Mouse (Mus musculus) mouse trophoblast stem cell (cell line): Measurements from ENCODE around the gene Nop16.

Source experiments
- in situ Hi-C, 2 experiments: fragments of 300-500 bp; cut with MseI, MboI; formaldehyde crosslinking; loops; 2 replicates in 1 of 2; 3 replicates in 1 of 2; pipeline ENCODE4 v1.15.1; 2025

The Nop16 gene

DNA sequence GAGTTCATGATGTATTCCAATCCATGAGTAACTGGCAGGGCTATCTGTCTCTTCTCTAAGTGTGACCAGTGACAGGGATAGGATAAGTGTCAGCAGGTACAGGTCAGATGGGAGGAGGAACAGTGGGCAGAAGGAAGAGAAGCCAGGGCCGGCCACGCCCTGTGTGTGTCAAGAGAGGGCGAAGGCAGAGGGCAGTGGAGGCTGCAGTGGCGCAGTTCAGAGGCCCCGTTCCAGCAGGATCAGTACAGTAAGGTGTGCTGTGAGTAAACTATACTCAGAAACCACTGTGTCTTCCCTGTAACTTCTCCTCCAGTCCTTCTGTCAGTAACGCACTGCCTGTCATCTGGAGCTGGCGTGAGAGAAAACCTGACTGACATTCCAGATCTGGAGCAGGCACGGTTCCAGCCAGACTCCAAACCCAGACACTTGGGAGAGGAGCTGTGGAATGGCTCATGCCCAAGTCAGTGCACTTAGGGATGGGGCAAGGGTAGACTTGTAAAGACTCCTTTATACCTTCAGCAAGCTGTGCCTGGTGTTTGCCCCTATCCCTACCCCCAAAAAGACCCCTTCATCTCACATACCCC is 6.3 kb upstream of the Nop16 start:
- in situ Hi-C loops = no loop called here

DNA sequence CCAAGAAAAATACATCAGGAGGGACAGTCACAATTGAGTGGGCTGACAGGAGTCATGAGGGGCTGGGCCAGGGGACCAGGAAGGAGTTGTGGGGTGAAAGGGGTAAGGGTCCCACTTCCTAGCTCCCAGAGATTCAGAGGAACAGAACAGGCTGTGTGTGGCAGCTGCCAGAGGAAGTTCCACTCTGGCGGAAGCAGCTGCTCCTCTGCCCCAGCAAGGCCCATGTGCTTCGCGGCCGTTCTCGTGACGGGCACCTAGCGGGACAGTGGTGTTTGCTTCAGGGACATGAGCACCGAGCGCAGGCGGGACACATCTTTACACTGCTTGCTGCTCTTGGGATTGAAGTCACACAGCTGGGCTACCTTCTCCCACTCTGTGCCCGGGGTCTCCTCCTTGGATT is 3.7 kb upstream of the Nop16 start:
- in situ Hi-C loops = no loop called here

DNA sequence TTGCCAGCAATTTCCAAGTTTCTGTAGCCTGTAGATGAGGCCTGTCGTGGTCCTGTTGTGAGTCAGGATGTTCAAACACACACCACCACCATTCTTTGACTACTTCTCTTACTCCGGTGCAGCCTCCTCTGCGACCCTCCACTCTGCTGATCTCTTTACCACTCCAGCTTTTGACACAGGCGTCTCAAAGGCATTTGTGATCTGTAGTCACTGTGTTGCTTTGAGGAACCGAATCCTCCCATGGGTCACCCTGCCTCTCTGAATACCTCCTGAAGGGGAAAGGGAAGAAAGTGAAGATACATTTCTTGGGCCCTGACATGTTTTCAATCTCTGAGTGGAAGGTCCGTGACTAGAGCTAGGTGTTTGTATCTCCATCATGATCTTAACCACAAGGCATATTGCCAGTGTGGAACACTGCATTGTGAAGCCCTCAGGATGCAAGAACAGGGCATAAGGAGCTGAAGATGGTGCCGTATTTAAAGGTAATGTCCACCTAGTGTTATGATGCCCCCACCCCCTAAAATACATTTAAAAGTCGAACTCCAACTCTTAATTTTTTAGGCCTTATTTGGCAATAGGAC is 2.0 kb upstream of the Nop16 start:
- in situ Hi-C loops = no loop called here

DNA sequence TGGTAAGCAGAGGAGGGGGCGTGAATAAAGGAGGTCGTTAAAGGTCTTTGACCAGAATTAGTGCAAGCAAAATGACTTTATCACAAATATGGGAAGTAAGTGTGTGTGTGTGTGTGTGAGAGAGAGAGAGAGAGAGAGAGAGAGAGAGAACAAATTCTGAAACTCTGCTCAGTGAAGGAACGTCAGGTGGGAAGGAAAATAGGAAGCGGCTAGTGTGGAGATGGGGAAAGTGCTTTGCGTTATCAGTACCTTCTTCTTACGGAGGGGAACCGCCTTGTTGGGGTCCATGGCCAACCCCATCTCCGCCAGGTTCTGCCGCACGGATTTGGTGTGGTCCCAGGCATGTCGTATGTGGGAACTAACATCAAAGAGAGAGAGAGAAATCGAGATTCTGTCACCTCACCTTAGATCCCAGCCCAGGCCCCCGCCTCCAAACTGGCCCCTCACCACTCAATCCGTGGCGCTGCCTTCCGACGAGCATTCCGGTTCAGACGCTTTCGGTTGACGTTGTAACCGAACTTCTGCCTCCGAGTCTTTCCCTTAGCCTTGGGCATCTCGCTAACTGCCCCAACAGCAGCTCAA is 385 bp downstream of the Nop16 start:
- in situ Hi-C loops = no loop called here

DNA sequence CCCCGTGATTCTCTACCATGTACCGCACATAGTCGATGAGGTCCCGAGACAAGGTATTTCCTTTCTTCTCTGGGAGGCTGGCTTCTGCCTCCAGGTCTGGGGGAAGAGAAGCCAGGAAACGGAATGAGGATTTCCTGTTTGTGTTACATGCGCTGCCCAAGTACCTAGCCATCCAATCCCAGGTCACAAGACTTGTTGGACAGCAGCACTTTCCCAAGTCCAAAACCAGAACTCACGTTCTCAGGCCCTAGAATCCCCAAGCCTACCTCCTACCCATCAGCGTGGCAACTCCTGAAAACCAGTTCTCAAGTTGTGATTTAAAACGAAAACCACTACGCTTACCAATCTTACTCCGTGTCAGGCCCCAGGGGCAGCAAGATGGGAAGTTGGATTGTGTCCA is 4.1 kb downstream of the Nop16 start:
- in situ Hi-C loops = no loop called here

DNA sequence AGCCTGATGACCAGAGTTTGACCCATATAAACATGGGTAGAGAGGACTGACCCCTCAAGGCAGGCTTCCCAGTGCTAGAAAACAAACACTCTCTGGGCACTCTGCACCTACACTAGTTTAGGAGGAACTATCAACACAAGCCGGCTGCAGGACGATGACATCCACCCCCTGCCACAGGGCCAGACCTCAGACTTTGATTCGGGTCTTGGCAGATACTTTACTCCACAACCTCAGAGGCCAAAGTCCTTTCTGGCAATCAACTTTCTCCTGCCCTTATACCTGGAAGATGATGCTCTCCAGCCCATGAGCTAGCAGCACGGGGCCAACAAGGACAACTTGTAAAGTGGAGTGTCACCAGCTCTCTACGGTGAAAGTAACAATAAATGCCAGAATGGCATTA is 7.0 kb downstream of the Nop16 start:
- in situ Hi-C loops = no loop called here

DNA sequence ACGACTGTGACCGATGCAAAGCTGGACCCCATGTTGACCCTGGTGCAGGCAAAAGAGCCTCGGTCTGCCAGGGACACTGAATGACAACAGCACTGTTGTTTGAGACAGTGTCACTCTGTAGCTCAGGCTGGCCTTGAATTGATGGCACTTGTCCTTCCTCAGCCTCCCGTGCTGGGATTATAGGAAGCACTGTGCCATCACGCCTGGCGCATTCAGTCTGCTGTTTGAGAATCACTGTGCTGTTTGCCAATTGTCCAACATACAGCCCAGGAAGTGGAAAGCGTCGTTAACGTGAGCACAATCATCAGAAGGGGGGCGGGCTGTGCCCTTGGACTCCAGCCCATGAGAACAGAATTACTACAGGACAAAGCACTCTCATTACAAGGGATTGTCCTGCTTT is 7.8 kb downstream of the Nop16 start:
- in situ Hi-C loops = no loop called here

DNA sequence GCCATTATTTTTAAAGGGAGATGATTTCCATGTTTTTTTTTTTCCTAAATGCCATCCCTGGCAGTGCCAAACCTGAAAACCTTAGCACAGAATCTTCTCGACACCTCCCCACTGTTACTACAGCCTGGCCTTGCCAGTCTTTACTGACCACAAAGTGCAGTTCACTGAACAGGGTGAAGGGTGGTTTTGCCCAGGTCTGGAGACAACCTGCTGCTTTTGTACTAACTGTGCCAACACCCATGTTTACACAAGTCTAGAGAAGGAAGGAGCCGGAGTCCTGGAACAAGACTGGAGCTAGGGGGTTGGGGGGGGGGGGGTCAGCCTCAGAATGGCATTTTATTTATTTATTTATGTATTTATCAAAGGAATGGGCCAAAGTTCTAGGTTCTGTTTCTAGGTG is 8.5 kb downstream of the Nop16 start:
- in situ Hi-C loops = no loop called here

DNA sequence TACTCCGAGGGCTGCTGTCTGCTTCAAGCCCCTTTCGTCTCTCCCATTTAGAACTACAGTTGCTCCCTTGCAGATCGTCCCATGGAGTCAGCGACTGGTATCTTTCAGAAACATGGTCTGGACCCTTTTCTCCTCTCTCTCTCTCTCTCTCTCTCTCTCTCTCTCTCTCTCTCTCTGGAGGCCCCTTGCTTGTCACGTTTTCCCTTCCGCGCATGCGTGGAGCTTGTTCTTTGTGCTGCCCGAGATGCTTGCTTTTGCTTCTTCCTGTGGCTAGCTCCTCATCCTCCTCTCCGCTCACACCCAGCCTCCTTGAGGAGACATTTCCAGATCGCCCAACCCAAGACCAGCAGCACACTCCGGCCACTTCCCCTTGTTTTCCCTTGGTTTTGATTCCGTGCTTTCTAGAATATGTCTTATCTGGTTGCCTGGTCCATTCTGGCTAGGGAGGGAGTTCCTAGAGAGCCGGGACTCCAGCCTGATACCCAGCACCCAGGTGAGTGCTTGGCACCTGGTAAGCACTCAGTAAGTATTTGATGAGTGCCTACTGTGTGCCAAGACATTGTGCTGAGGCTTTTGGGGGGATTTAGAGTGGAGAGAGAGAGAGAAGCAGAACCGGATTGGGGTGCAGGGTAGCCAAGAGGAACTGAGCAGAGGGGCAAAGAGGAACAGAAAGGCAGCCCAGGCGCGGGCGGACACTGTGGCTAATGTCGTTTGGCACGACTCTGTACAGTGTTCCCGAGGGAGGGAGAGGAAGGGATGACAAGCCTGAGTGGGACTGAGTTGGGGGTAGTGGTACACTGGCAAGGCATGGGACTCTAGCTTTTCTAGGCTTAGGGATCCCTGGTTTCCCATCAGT is 12.0 kb downstream of the Nop16 start:
- in situ Hi-C loops = no loop called here

DNA sequence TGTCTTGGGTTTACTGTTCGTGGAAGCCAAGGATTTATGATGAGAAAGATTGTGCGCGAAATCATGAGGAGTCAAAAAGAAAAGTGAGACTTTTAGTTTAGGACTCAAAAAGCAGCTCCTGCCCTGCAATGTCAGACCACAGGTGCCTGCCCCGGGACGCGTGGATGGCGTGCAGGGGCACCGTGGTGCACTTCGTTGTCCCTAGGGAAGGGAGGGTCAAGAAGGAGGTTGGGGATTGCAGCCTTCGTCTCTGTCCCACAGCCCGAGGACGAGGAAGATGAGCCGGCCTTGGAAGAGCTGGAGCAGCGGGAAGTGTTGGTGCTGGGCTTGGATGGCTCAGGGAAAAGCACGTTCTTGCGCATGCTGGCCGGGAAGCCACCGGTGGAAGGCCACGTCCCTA is 14.4 kb downstream of the Nop16 start:
- in situ Hi-C loops = no loop called here

DNA sequence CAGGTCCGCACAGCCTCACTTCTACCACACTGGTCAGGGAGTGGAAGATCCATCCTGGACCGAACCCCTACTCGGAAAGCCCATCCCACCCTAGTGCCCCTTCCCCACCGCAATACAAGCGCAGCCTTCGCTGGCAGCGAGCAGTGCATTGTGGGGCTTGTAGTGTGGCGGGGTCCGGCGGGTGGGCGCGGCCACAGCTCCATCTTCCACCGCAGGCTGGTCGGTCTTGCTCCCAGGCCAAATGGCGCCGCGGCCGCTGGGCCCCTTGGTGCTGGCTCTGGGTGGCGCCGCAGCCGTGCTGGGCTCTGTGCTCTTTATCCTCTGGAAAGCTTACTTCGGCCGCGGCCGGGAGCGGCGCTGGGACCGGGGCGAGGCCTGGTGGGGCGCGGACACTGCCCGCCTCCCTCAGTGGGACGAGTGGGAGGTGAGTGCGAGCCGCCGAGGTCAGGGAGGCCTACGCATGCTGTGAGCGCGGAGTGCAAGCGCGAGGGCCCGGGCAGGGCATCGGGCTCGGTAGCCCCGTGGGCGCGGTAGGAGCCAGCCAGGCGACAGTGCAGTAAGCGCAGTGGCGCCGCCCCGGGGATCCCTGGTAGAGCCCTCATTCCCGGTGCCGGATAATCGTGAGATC is 14.9 kb downstream of the Nop16 start, which contains the start of gene Arl10:
Gene Arl10 (plus strand): TSS at position 162 of the 628 bp plus-strand sequence.
- in situ Hi-C loops = no loop called here

DNA sequence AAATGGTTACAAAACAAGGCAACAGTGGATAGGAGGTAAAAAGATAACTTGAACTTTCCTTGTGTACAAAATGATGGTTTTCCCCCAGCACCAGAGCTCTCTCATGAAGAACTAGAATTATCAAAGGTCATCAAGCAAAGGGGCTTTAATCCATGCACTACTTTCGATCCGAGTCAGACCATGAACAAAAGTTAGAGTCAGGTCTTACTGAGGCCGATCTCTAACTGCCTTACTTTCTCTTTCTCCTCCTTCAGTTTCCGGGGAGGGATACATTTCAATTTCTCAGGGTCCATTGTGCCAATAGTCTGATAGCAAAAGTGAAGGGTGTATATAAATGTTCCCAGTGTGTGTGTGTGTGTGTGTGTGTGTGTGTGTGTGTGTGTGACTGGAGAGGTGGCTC is 17.3 kb downstream of the Nop16 start:
- in situ Hi-C loops = no loop called here

DNA sequence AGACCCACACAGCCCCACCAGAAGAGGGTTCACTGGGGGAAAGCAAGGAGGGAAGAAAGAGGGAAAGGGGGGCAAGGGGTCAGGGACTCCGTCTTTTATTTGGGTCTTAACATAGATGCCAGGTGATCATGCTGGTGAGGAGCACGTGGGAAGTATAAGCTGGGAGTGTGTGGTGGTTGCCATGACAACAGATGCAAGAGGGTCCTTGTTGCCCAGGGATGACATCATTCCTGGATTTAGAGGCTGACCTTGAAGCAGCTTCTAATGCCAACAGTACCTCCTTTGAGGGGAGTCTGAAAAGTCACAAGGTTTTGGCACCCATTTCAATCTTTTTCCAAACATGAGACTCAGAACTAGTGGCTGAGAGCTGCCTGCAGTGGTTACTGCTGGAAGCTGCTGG is 18.3 kb downstream of the Nop16 start:
- in situ Hi-C loops = no loop called here

DNA sequence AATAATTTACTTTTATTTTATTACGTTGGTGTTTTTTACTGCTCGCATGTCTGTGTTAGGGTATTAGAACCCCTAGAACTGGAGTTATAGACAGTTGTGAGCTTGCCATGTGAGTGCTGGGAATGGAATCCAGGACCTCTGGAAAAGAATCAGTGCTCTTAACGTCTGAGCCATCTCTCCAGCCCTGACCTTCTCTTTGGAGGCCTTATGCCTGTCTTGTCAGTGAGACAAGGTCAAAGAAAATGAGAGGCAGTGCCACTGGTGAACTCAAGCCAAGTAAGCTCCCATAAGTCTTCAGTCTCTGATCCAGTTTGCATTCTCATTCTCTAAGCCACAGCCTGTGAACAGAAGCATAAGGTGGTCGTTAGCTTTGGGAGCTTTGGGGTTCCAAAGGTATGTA is 19.2 kb downstream of the Nop16 start:
- in situ Hi-C loops = no loop called here

DNA sequence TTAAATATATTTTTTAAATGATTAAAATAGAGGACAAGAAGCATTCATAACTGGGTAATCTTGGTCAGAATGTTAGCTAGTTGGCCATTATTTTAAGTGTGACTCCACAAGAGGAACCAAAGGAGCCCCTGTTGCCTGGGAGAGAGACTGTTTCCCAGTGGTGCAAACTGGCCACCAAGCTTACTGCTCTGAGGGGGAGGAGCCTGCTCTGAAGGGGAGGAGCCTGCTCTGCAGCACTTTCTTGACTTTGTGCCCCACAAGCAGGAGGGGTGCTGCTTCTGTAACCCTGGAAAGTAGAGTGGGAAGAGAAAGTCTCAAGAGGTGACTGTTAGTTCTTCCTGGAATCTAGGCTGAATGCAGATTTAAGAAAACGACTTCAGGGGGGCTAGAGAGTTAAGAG is 20.6 kb downstream of the Nop16 start:
- in situ Hi-C loops = no loop called here

DNA sequence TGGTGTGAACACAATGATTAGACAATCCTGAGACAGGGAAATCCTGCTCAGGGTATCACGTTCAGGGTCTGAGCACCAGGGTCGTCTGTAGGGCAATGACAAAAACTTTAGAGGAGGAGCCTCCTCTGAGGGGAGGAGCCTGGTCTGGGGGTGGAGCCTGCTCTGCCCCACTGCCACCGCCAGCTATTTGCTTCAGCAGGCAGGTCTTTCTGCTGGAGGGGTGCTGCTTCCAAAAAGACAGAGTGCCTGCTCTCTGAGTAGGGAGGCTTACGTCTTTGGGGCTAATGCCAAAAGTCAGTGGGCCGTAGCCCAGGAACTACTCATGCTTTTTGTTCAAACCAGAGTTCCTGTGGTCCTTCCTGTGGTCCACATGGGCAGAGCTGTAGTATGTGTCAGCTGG is 21.5 kb downstream of the Nop16 start:
- in situ Hi-C loops = no loop called here

DNA sequence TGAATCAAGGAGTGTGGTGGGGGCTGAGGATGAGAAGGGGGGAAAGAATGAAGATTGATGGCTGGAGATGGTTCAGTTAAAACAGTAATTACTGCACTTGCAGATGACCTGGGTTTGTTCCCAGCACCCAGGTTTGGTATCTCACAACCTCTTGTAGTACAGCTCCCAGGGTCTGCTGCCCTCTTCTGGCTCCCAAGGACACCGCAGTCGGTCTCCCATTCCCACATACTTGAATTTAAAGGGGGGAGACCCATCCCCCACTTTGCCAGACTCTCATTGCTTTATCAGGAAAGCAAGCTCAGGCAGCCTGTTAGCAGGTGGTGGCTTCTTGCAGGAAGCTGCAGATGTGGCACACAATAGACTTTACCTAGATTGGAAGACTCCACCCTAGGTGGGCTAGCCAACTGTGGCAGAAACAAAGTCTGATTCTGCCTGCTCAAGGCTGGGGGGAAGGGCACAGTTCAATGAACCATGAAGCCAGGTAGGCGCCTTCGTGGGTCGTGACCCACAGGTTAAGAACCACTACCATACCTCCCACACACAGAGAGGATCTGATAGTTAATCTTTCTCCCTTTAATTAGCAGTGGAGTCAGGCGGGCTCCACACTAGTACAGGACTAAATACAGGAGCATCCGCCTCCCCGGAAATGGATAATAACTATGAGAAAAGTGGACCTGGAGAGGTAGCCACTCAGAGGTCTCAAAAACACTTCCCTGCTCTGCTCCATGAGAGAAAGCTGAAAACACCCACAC is 24.1 kb downstream of the Nop16 start:
- in situ Hi-C loops = no loop called here

DNA sequence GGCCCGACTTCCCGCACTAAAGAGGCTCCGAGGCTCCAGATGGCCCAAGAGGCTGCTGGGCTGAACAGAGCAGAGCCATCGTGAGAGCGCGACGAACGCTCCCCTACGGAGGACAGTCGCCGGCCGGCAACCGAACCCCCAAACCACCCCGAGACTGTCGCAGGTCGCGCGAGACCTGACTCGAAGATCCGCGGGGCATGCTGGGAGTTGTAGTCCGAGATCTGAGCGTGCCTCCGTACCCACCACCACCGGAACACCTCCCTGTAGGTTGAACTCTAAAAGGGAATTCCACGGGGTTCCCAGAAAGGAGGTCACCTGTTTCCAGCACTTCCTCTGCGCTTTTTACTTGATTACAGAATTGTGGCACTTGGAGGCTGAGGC is 24.7 kb downstream of the Nop16 start, which contains the start of gene 4833439L19Rik:
Gene 4833439L19Rik (minus strand): TSS at position 235 of the 381 bp plus-strand sequence.
- in situ Hi-C loops = no loop called here

DNA sequence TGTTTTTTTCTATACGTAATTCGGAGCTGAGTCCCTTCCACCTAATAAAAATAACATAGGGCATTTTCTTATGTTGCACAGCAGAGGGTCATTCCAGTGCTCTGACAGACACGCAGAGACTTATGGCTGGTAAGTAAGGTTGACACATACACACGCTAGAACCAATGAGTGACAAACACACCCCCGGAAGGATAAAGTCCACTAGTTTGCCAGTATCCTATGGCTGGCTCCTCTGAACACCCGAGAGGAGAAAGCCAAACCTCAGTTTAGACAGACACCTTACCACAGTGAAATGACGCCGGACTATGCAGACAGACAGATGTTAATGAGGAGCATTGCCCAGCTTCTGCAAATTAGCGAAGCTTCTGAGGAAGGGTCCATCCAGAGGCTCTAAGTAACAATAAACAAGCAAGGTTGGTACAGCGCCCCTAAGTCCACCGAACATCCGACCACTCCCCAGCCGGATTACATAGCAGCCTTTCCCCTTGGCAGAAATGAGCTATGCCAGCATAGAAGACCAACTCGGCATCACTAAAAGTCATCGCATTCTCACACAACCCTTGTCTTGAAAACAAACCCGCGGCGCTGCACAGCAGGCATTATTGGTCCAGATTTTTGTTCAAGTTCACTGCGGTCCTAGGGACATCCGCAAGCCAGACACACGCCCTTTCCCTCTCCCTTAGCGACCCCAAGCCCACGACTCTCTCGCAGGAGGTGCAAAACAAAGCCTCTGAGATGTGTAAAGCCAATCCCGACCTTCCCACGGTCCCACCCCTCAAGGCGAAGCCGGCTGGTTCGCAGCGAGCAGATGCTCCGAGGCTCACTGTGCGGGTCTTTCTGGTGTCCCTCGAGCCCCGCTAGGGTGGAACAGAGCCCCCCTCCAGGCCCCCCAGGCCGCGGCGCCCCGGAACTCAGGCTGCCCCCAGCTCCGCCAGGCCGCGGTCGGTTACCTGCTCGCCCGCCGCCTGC is 25.4 kb downstream of the Nop16 start:
- in situ Hi-C loops = no loop called here

DNA sequence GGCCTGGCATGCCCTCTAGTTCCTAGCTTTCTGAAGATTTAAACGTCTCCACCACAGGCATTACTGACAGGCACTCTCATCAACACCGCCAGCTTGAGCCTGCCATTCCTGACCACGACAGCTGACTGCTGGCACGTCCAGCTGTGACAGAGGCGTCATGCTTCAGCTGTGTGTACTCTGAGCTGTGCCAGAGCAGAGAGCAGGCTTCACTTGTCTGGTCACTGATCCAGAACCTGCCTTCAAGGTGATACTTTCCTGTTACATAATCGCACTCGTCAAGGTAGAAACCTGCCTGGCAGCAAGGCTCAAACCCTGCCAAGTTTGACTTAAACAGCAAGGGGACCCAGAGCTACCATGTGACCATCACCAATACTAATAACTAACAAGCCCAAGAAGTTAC is 27.3 kb downstream of the Nop16 start:
- in situ Hi-C loops = no loop called here
